Mouse (Mus musculus): ENCODE results near the gene Gm1110.
"Not testable (repeated sequence)": the region's sequence is repeated elsewhere in the genome, so short reads cannot be mapped to it uniquely, and the experiment has no call there.

The Gm1110 gene

GRCm38 (mm10) chr9:26922909-26923526 lies at the start of gene Gm1110:
Gene Gm1110, minus strand, starts transcription at chr9:26923111.
- no peak for DNase-seq

GRCm38 (mm10) chr9:26947790-26948189 lies 24.9 kb upstream of the Gm1110 start:
- DNase-seq: no peak

GRCm38 (mm10) chr9:26924146-26924545 lies 1.2 kb upstream of the Gm1110 start:
- DNase-seq: peak; percentile 70 to 76

- no peak for DNase-seq
Measured at GRCm38 (mm10) chr9:26919778-26920177, 3.1 kb downstream of the Gm1110 start.

GRCm38 (mm10) chr9:26913150-26913549 lies 9.8 kb downstream of the Gm1110 start:
- peak; percentile 36 to 63 for DNase-seq

- no peak for DNase-seq
Measured at GRCm38 (mm10) chr9:26911251-26911650, 11.7 kb downstream of the Gm1110 start.

- DNase-seq: not testable (repeated sequence)
Measured at GRCm38 (mm10) chr9:26869856-26870255, 53.1 kb downstream of the Gm1110 start.

GRCm38 (mm10) chr9:26860751-26861150 lies 62.2 kb downstream of the Gm1110 start, which contains the start of gene Glb1l3:
Gene Glb1l3, minus strand, starts transcription at chr9:26860890.
- no peak for DNase-seq

GRCm38 (mm10) chr9:26831089-26831488 lies 91.8 kb downstream of the Gm1110 start:
- DNase-seq: no peak
